9 mouse cellular contexts compared by ENCODE assay signal in the genomic region with DNA sequence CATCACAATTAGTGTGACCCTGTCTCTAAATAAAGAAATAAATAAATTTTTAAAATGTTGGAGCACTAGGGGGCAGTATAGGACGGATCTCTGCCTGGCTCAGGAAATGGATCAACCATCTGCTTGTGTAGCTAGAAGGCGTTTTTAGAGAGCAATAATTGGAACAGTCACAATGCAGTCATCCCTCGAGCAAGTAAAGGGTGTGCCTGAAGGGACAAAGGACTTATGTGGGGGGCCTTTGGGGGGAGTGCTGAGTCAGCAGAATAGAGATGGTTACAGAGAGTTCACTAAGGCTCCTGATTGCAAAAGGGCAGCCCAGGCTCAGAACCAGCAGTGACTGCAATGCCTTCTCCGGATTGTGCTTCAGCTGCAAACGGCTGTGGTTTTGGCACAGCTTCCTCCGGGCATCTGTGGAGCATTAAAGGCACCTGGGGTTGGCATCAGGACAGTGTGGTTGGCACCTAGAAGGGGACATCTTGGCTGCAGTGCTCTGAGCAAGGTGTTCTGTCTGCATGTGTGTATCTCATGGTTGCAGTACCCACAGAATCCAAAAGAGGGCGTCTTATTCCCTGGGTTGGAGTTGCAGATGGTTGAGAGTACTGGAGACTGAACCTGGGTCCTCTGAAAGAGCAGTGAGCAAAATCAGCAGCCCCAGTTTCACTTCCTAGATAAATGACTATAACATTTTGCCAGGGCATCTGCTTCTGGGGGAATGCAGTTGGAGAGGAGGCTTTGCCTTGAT. TPM values are rescaled to one million over a fixed set of nuclear protein-coding genes. Genes with fewer than 3 reads are reported as not detected.
A peak's percentile ranks its signal among the peaks of the same experiment; 100 is the strongest.
DNase-seq lines count a peak whose midpoint lies in the region; ATAC-seq and TF ChIP-seq lines count a peak whose summit lies in the region.
"Had no signal": no experiment of that assay in that cellular context is flagged by ENCODE, and none has a peak within 500 bp of the region (broad histone marks: within the 10 kb centered on the region; RNA-seq: fewer than 3 reads in every experiment).

No protein-coding gene starts in this region.

- DNase-seq in intestine, embryonic 14.5 days (ENCODE audit: low spot score): peak; percentile 63
- peak; percentile 64 for DNase-seq in G1E (ENCODE audit: low spot score)
- peak; percentile 65 for DNase-seq in embryo, embryonic 10 days (ENCODE audit: low spot score)
- peak; percentile 29 for DNase-seq in liver, embryonic 13.5 days
- peak; percentile 94 for DNase-seq in retina, embryonic 14.5 days (ENCODE audit: low spot score)
- no peak for DNase-seq in yolk sac, embryonic 10.5 days (ENCODE audit: low spot score)

- H3K9me3 ChIP-seq in intestine, embryonic 14.5 days (ENCODE audit: control insufficient read depth, low read length): no peaks in the 10 kb centered on the region
- H3K9me3 ChIP-seq in intestine, embryonic 16.5 days (ENCODE audit: control insufficient read depth, low read length): 0 out of 2 replicates have a peak, but pooled peaks cover 2% of the 10 kb centered on the region
- H3K9me3 ChIP-seq in G1E (replicated peaks): no peaks in the 10 kb centered on the region
- H3K9me3 ChIP-seq in hindbrain, embryonic 13.5 days: no peaks in the 10 kb centered on the region
- H3K9me3 ChIP-seq in liver, embryonic 13.5 days (replicated peaks): no peaks in the 10 kb centered on the region

- no peak; the same call in 1 of the 2 replicates for TF ChIP-seq CTCF in G1E (IDR thresholded peaks at IDR 0.05; ENCODE audit: low read depth, low read length)

- WGBS in intestine, embryonic 14.5 days: 30% methylated on average over 7 of the region's 7 CpGs
- 26% methylated on average over 7 of the region's 7 CpGs for WGBS in intestine, embryonic 16.5 days
- 30% methylated on average over 7 of the region's 7 CpGs for WGBS in hindbrain, embryonic 13.5 days
- WGBS in liver, embryonic 13.5 days (ENCODE audit: insufficient replicate concordance): 21% methylated on average over 7 of the region's 7 CpGs

- H3K27me3 ChIP-seq in intestine, embryonic 14.5 days (replicated peaks; ENCODE audit: control insufficient read depth, insufficient read depth, low read length): no peaks in the 10 kb centered on the region
- no peaks in the 10 kb centered on the region for H3K27me3 ChIP-seq in intestine, embryonic 16.5 days (replicated peaks; ENCODE audit: control insufficient read depth, insufficient read depth, low read length)
- H3K27me3 ChIP-seq in G1E (ENCODE audit: insufficient read depth, low read length): no peaks in the 10 kb centered on the region
- no peaks in the 10 kb centered on the region for H3K27me3 ChIP-seq in hindbrain, embryonic 13.5 days
- H3K27me3 ChIP-seq in liver, embryonic 13.5 days: no peaks in the 10 kb centered on the region

- no peaks in the 10 kb centered on the region for H3K4me1 ChIP-seq in intestine, embryonic 14.5 days (replicated peaks; ENCODE audit: control insufficient read depth, insufficient read depth, low read length)
- no peaks in the 10 kb centered on the region for H3K4me1 ChIP-seq in intestine, embryonic 16.5 days (ENCODE audit: control insufficient read depth, insufficient read depth, low read length)
- H3K4me1 ChIP-seq in G1E (ENCODE audit: insufficient read depth, low read depth, low read length): peaks cover 39% of the 10 kb centered on the region
- peaks cover 7% of the 10 kb centered on the region for H3K4me1 ChIP-seq in hindbrain, embryonic 13.5 days (replicated peaks)
- H3K4me1 ChIP-seq in liver, embryonic 13.5 days (replicated peaks): peaks cover 42% of the 10 kb centered on the region

- no peak for ATAC-seq in intestine, embryonic 14.5 days (replicated peaks; ENCODE audit: low FRiP score, low TSS enrichment, low read depth)
- ATAC-seq in intestine, embryonic 16.5 days: no peak
- peak; percentile 4; the same call in 1 of the 2 replicates for ATAC-seq in G1E (ENCODE audit: extremely low read depth, insufficient number of reproducible peaks, low FRiP score, poor library complexity, severe bottlenecking)
- no peak for ATAC-seq in hindbrain, embryonic 13.5 days (ENCODE audit: low FRiP score)
- no peak for ATAC-seq in liver, embryonic 13.5 days (ENCODE audit: low read depth)

- H3K36me3 ChIP-seq in intestine, embryonic 14.5 days (ENCODE audit: control insufficient read depth, insufficient read depth, low read length): no peaks in the 10 kb centered on the region
- H3K36me3 ChIP-seq in intestine, embryonic 16.5 days (ENCODE audit: control insufficient read depth, insufficient read depth, low read length): no peaks in the 10 kb centered on the region
- H3K36me3 ChIP-seq in G1E (replicated peaks): no peaks in the 10 kb centered on the region
- no peaks in the 10 kb centered on the region for H3K36me3 ChIP-seq in hindbrain, embryonic 13.5 days
- H3K36me3 ChIP-seq in liver, embryonic 13.5 days: no peaks in the 10 kb centered on the region

- no peak overlapping the region for H3K27ac ChIP-seq in intestine, embryonic 14.5 days (ENCODE audit: low read depth)
- no peak overlapping the region for H3K27ac ChIP-seq in intestine, embryonic 16.5 days (ENCODE audit: low read length)
- peak overlapping the region; percentile 14 for H3K27ac ChIP-seq in hindbrain, embryonic 13.5 days
- peak overlapping the region; percentile 40; the same call in 1 of the 2 replicates for H3K27ac ChIP-seq in liver, embryonic 13.5 days

- H3K4me3 ChIP-seq in intestine, embryonic 14.5 days (ENCODE audit: low read depth, low read length): no peak overlapping the region
- no peak overlapping the region for H3K4me3 ChIP-seq in intestine, embryonic 16.5 days (ENCODE audit: low read length)
- no peak overlapping the region for H3K4me3 ChIP-seq in G1E (ENCODE audit: low read depth, low read length)
- no peak overlapping the region for H3K4me3 ChIP-seq in hindbrain, embryonic 13.5 days
- no peak overlapping the region for H3K4me3 ChIP-seq in liver, embryonic 13.5 days (replicated peaks)

- H3K4me2 ChIP-seq in intestine, embryonic 14.5 days (ENCODE audit: low read length): no peak overlapping the region
- no peak overlapping the region for H3K4me2 ChIP-seq in intestine, embryonic 16.5 days (ENCODE audit: low read depth, low read length)
- H3K4me2 ChIP-seq in hindbrain, embryonic 13.5 days: no peak overlapping the region
- no peak overlapping the region for H3K4me2 ChIP-seq in liver, embryonic 13.5 days

- H3K9ac ChIP-seq in intestine, embryonic 14.5 days (ENCODE audit: low read length): no peak overlapping the region
- no peak overlapping the region for H3K9ac ChIP-seq in intestine, embryonic 16.5 days (ENCODE audit: low read depth, low read length)
- H3K9ac ChIP-seq in hindbrain, embryonic 13.5 days: no peak overlapping the region
- H3K9ac ChIP-seq in liver, embryonic 13.5 days: no peak overlapping the region

RNA-seq across cellular contexts. Expression of a gene that starts 7.2 kb away (rescaled TPM):
- polyA plus RNA-seq in intestine, embryonic 14.5 days (2014; fragmentation: Nextera tagmentation; extraction: Ambion mirVana): 207 and 208 TPM in 2 replicates
- polyA plus RNA-seq in intestine, embryonic 16.5 days (2015; fragmentation: Nextera tagmentation; extraction: Ambion mirVana): 260 and 274 TPM in 2 replicates
- total RNA-seq in G1E (2014; fragmentation: Nextera tagmentation) (53.7 and 56.6 TPM in 2 replicates), G1E (2017) (33.3 and 42.2 TPM in 2 replicates)
- polyA plus RNA-seq in G1E (2012): 53.9 and 69.4 TPM in 2 replicates
- 171 and 178 TPM in 2 replicates for polyA plus RNA-seq in hindbrain, embryonic 13.5 days (2015; fragmentation: Nextera tagmentation; extraction: Ambion mirVana)
- polyA plus RNA-seq in liver, embryonic 13.5 days (2015; fragmentation: Nextera tagmentation; extraction: Ambion mirVana): 59.3 and 62.7 TPM in 2 replicates

RNA-seq across cellular contexts. Expression of a gene that starts 29.5 kb away (rescaled TPM):
- 2.1 and 4.5 TPM in 2 replicates for polyA plus RNA-seq in intestine, embryonic 14.5 days (2014; fragmentation: Nextera tagmentation; extraction: Ambion mirVana)
- polyA plus RNA-seq in intestine, embryonic 16.5 days (2015; fragmentation: Nextera tagmentation; extraction: Ambion mirVana): 3.9 and 5.2 TPM in 2 replicates
- total RNA-seq in G1E (2014; fragmentation: Nextera tagmentation) (1.5 and 2.3 TPM in 2 replicates), G1E (2017) (22.1 and 30.6 TPM in 2 replicates)
- polyA plus RNA-seq in G1E (2012): 16.7 and 17.1 TPM in 2 replicates
- polyA plus RNA-seq in hindbrain, embryonic 13.5 days (2015; fragmentation: Nextera tagmentation; extraction: Ambion mirVana): 3.1 and 3.3 TPM in 2 replicates
- 28.5 and 32.7 TPM in 2 replicates for polyA plus RNA-seq in liver, embryonic 13.5 days (2015; fragmentation: Nextera tagmentation; extraction: Ambion mirVana)

RNA-seq across cellular contexts. Expression of a gene that starts 35.1 kb away (rescaled TPM):
- 0.15 and 0.22 TPM in 2 replicates for polyA plus RNA-seq in intestine, embryonic 14.5 days (2014; fragmentation: Nextera tagmentation; extraction: Ambion mirVana)
- polyA plus RNA-seq in intestine, embryonic 16.5 days (2015; fragmentation: Nextera tagmentation; extraction: Ambion mirVana): 0.39 TPM in 2 replicates
- total RNA-seq in G1E (2014; fragmentation: Nextera tagmentation) (not detected in 2 replicates), G1E (2017) (0.05 and 0.06 TPM in 2 replicates)
- 0.07 and 0.16 TPM in 2 replicates for polyA plus RNA-seq in G1E (2012)
- 0.19 and 0.42 TPM in 2 replicates for polyA plus RNA-seq in hindbrain, embryonic 13.5 days (2015; fragmentation: Nextera tagmentation; extraction: Ambion mirVana)
- polyA plus RNA-seq in liver, embryonic 13.5 days (2015; fragmentation: Nextera tagmentation; extraction: Ambion mirVana): not detected in 2 replicates
- polyA plus RNA-seq: frontal cortex, adult 2 months had no signal

Comparison
In these comparisons a context has a peak if more than half of its experiments do, and no peak if none do; other contexts are left out.
1. H3K27ac ChIP-seq: peak in hindbrain, embryonic 13.5 days (single experiment) and liver, embryonic 13.5 days (single experiment); none in intestine, embryonic 14.5 days (single experiment) and intestine, embryonic 16.5 days (single experiment).